Comparison of ENCODE assay signal across 8 mouse cellular contexts in the genomic region with DNA sequence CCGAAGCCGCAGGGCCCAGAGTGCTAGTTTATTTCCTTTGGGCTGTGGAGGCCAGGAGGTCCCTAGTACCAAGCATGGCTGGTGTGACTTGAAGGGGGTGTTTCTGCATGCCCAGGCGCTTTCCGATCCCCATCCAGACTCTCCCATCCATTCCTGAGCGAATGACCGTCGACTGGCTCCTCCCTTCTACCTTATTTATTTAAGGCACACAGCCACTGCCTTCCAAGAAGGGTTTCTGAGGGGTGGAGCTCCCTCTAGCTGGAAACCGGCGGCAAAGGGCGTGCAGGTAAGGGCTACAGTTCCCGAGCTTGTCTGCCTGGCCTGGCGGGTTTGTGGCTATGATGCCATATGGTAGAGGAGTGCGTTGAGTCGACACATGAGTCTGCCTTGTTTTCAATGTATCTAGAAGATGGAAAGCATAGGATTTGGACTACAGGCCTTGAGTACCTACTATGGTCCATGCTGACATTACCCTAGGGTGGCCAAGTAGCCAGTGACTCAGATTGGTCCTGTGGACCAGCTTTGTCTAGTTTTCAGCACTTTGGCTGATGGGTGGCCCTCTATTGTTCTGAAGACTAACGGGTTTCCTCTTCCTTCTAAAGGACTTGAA. TPM values are rescaled to one million over a fixed set of nuclear protein-coding genes. Genes with fewer than 3 reads are reported as not detected.
DNase-seq lines count a peak whose midpoint lies in the region; ATAC-seq lines count a peak whose summit lies in the region.

No protein-coding gene starts in this region.

- H3K27me3 ChIP-seq in hindbrain, embryonic 12.5 days: no peaks in the 10 kb centered on the region
- H3K27me3 ChIP-seq in limb, embryonic 11.5 days (ENCODE audit: control insufficient read depth, insufficient read depth, low read length): no peaks in the 10 kb centered on the region
- H3K27me3 ChIP-seq in midbrain, embryonic 14.5 days (ENCODE audit: control insufficient read depth, insufficient read depth, low read length): no peaks in the 10 kb centered on the region

- peak overlapping the region; percentile 100 for H3K9ac ChIP-seq in hindbrain, embryonic 12.5 days
- peak overlapping the region; percentile 100 for H3K9ac ChIP-seq in limb, embryonic 11.5 days (ENCODE audit: low read length)
- peak overlapping the region; percentile 100 for H3K9ac ChIP-seq in midbrain, embryonic 14.5 days (replicated peaks; ENCODE audit: low read length)

- peaks cover 25% of the 10 kb centered on the region for H3K36me3 ChIP-seq in hindbrain, embryonic 12.5 days
- peaks cover 25% of the 10 kb centered on the region; the same call in 1 of the 2 replicates for H3K36me3 ChIP-seq in limb, embryonic 11.5 days (ENCODE audit: control insufficient read depth, insufficient read depth, low read length)
- peaks cover 29% of the 10 kb centered on the region for H3K36me3 ChIP-seq in midbrain, embryonic 14.5 days (ENCODE audit: control insufficient read depth, insufficient read depth, low read length)

- DNase-seq in frontal cortex, postnatal 25 days (ENCODE audit: low spot score in 2 of 2): no peak
- peak; percentile 45 to 59 for DNase-seq in adrenal gland, postnatal 36 days
- DNase-seq in limb, embryonic 11.5 days (ENCODE audit: low spot score): no peak
- DNase-seq in midbrain, embryonic 14.5 days: peak; percentile 70
- peak; percentile 67 for DNase-seq in thymus, postnatal 25 days

- WGBS in hindbrain, embryonic 12.5 days: under 1% methylated on average over 15 of the region's 15 CpGs
- WGBS in limb, embryonic 11.5 days: under 1% methylated on average over 15 of the region's 15 CpGs
- under 1% methylated on average over 15 of the region's 15 CpGs for WGBS in midbrain, embryonic 14.5 days

- H3K4me1 ChIP-seq in hindbrain, embryonic 12.5 days: peaks cover 40% of the 10 kb centered on the region
- peaks cover 23% of the 10 kb centered on the region for H3K4me1 ChIP-seq in limb, embryonic 11.5 days (ENCODE audit: control insufficient read depth, insufficient read depth, low read length)
- peaks cover 38% of the 10 kb centered on the region for H3K4me1 ChIP-seq in midbrain, embryonic 14.5 days (ENCODE audit: control insufficient read depth, insufficient read depth, low read length)

- H3K27ac ChIP-seq in hindbrain, embryonic 12.5 days: peak overlapping the region; percentile 100
- H3K27ac ChIP-seq in limb, embryonic 11.5 days (replicated peaks; ENCODE audit: low read depth, low read length): peak overlapping the region; percentile 99
- peak overlapping the region; percentile 94 for H3K27ac ChIP-seq in midbrain, embryonic 14.5 days (replicated peaks; ENCODE audit: low read depth, low read length)

- peak overlapping the region; percentile 93 for H3K4me3 ChIP-seq in hindbrain, embryonic 12.5 days
- H3K4me3 ChIP-seq in limb, embryonic 11.5 days (ENCODE audit: low read depth, low read length): peak overlapping the region; percentile 99
- peak overlapping the region; percentile 100 for H3K4me3 ChIP-seq in midbrain, embryonic 14.5 days (replicated peaks; ENCODE audit: low read depth, low read length)

- H3K9me3 ChIP-seq in hindbrain, embryonic 12.5 days (replicated peaks): no peaks in the 10 kb centered on the region
- H3K9me3 ChIP-seq in limb, embryonic 11.5 days (ENCODE audit: control insufficient read depth, low read length): no peaks in the 10 kb centered on the region
- no peaks in the 10 kb centered on the region for H3K9me3 ChIP-seq in midbrain, embryonic 14.5 days (ENCODE audit: control insufficient read depth, low read length)

- H3K4me2 ChIP-seq in hindbrain, embryonic 12.5 days (replicated peaks): peak overlapping the region; percentile 69
- peak overlapping the region; percentile 96 for H3K4me2 ChIP-seq in limb, embryonic 11.5 days (ENCODE audit: low read depth, severe bottlenecking)
- peak overlapping the region; percentile 95 for H3K4me2 ChIP-seq in midbrain, embryonic 14.5 days (ENCODE audit: low read length)

- ATAC-seq in frontal cortex, adult (ENCODE audit: low TSS enrichment): peak; percentile 16
- peak; percentile 39 for ATAC-seq in erythroblast, adult 5-6 weeks (replicated peaks; ENCODE audit: low FRiP score, poor library complexity, severe bottlenecking)
- no peak for ATAC-seq in hindbrain, embryonic 12.5 days (ENCODE audit: low FRiP score)
- ATAC-seq in limb, embryonic 11.5 days (ENCODE audit: insufficient number of reproducible peaks, low FRiP score, low TSS enrichment, low read depth): no peak
- no peak for ATAC-seq in midbrain, embryonic 14.5 days (ENCODE audit: low FRiP score, low TSS enrichment)

RNA-seq across cellular contexts. Expression of a gene that starts 2.1 kb away (rescaled TPM):
- 100 to 1,000 TPM; 546 to 552 TPM for total RNA-seq in adrenal gland, postnatal 36 days (2021)
- 1,027 and 1,158 TPM in 2 replicates for total RNA-seq in erythroblast, adult 5-6 weeks (2015; ENCODE audit: low replicate concordance)
- 910 and 1,101 TPM in 2 replicates for total RNA-seq in erythroblast, adult 5-6 weeks (2017; ENCODE audit: low replicate concordance)
- polyA plus RNA-seq in hindbrain, embryonic 12.5 days (2016; fragmentation: Nextera tagmentation; extraction: Ambion mirVana): 2,735 and 2,863 TPM in 2 replicates
- polyA plus RNA-seq in limb, embryonic 11.5 days (2014; fragmentation: Nextera tagmentation; extraction: Ambion mirVana): 4,370 and 4,506 TPM in 2 replicates
- polyA plus RNA-seq in midbrain, embryonic 14.5 days (2014; fragmentation: Nextera tagmentation; extraction: Ambion mirVana): 2,168 and 2,208 TPM in 2 replicates

RNA-seq across cellular contexts. Expression of a gene that starts 53.8 kb away (rescaled TPM):
- 10 to 100 TPM; 31.2 to 35.7 TPM for total RNA-seq in adrenal gland, postnatal 36 days (2021)
- total RNA-seq in erythroblast, adult 5-6 weeks (2015; ENCODE audit: low replicate concordance): 6.9 and 20.5 TPM in 2 replicates
- 2.9 and 3.7 TPM in 2 replicates for total RNA-seq in erythroblast, adult 5-6 weeks (2017; ENCODE audit: low replicate concordance)
- polyA plus RNA-seq in hindbrain, embryonic 12.5 days (2016; fragmentation: Nextera tagmentation; extraction: Ambion mirVana): 93.7 and 100 TPM in 2 replicates
- polyA plus RNA-seq in limb, embryonic 11.5 days (2014; fragmentation: Nextera tagmentation; extraction: Ambion mirVana): 76.7 and 81.6 TPM in 2 replicates
- polyA plus RNA-seq in midbrain, embryonic 14.5 days (2014; fragmentation: Nextera tagmentation; extraction: Ambion mirVana): 89.1 and 99.2 TPM in 2 replicates

RNA-seq across cellular contexts. Expression of a gene that starts 54.0 kb away (rescaled TPM):
- 10 to 100 TPM; 12.7 to 13.0 TPM for total RNA-seq in adrenal gland, postnatal 36 days (2021)
- 4.6 and 6.1 TPM in 2 replicates for total RNA-seq in erythroblast, adult 5-6 weeks (2015; ENCODE audit: low replicate concordance)
- total RNA-seq in erythroblast, adult 5-6 weeks (2017; ENCODE audit: low replicate concordance): 2.6 and 5.6 TPM in 2 replicates
- polyA plus RNA-seq in hindbrain, embryonic 12.5 days (2016; fragmentation: Nextera tagmentation; extraction: Ambion mirVana): 60.2 and 60.6 TPM in 2 replicates
- polyA plus RNA-seq in limb, embryonic 11.5 days (2014; fragmentation: Nextera tagmentation; extraction: Ambion mirVana): 57.8 and 61.6 TPM in 2 replicates
- 55.6 and 56.7 TPM in 2 replicates for polyA plus RNA-seq in midbrain, embryonic 14.5 days (2014; fragmentation: Nextera tagmentation; extraction: Ambion mirVana)

Comparison
In these comparisons a context has a peak if more than half of its experiments do, and no peak if none do; other contexts are left out.
1. ATAC-seq: peak in frontal cortex, adult (single experiment) and erythroblast, adult 5-6 weeks (single experiment); none in hindbrain, embryonic 12.5 days (single experiment), limb, embryonic 11.5 days (single experiment) and midbrain, embryonic 14.5 days (single experiment).
2. DNase-seq: peak in adrenal gland, postnatal 36 days (2 of 2), midbrain, embryonic 14.5 days (single experiment) and thymus, postnatal 25 days (single experiment); none in frontal cortex, postnatal 25 days (0 of 2) and limb, embryonic 11.5 days (single experiment).
3. Peak in every context shown above with its lines, with median percentiles within 50 percentile points of each other: H3K27ac ChIP-seq, H3K4me2 ChIP-seq, H3K4me3 ChIP-seq and H3K9ac ChIP-seq.